Mouse (Mus musculus) liver, postnatal 0 days (tissue): ENCODE results near the gene Cyb5b.

Source experiments
- CTCF ChIP-seq: sonication (generic); IDR thresholded peaks from 2 replicates; pipeline ENCODE4 v1.5.1; 2016; ENCODE audit warnings: antibody characterized with exemption, low read depth
- EP300 ChIP-seq: IDR thresholded peaks from 2 replicates; pipeline ENCODE4 v1.6.1; 2016; ENCODE audit warnings: antibody characterized with exemption, low read depth, mild to moderate bottlenecking

DNA sequence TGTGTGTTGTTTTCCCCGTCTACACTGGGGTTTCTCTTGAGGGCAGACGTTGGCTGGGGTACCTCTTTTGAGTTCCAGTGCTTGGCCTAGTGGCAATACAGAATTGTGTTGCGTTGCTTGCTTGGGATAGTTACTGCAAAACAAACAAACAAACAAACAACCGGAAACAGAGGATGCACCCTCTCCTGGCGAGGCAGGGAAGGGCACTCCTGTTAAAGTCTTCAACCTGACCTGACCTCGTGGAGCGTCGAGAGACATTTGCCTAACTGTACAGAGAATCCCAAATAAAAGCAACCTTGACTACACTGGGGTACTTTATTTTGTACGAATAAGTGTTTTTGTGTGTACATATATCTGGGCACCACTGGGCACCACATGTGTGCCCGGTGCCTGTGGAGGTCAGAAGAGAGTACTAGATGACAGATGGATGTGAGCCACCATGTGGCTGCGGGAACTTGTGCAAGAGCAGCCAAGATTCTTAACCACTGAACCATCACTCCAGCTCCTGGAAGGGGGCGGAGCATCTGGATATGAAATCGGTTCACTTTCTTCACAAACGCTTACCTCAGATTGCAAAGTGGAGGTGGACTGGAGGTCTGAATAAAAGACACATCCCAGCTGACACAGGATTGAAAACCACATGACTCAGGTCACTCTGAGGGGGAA, 44.5 kb downstream of the Cyb5b start:
- 0 out of 2 replicates have a peak, but pooled peaks have one; percentile 9 for TF ChIP-seq CTCF
- no peak for TF ChIP-seq EP300
